Mouse (Mus musculus): Measurements from ENCODE around the gene Blzf1. TPM values are rescaled to one million over a fixed set of nuclear protein-coding genes. Genes with fewer than 3 reads are reported as not detected.

Gene Blzf1
- total RNA-seq, 2 experiments from 2014 or later, result 23.6 to 24.6 TPM

DNA sequence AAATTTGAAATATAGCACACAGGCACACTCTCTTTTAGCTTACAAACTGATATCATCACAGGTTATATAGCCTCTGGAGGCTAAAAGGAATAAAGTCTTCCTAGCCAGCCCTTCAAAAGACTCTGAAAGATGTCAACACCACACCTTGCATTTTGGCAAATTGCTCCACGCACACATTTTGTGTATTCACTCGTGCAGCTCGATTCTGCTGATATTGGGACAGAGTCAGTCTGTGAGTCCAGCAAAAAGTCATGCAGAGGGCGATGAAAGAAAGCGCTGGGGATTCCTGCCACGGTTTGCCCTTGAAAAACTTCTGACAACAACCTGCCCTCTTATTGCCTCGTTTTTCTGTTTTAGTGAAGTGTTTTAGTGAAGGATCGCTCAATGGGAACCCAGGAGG, 59.8 kb downstream of the Blzf1 start:
- DNase-seq (ENCODE audit: low spot score), result no peak
- intact Hi-C loops (cut with DNase I), result no loop called here

DNA sequence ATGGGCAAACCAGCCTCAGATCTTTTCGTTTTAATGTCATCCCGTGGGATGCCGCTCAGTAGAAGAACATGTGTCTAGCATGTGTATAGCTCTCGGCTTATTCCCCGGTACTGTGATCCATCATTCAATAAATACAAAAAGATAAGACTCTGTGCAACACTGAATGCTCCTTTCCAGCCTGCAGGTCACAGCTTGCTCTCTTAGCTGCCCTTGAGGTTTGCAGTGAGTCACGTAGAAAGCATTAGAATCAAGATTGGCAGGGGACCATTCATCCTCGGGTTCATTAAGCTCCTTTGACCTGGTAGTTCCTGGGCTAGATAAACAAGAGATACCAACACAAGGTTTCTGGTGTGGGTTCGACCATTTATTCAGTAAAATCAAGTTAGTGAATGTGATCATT, 64.5 kb downstream of the Blzf1 start:
- intact Hi-C loops (cut with DNase I), result no loop called here
- DNase-seq (ENCODE audit: low spot score), result no peak

DNA sequence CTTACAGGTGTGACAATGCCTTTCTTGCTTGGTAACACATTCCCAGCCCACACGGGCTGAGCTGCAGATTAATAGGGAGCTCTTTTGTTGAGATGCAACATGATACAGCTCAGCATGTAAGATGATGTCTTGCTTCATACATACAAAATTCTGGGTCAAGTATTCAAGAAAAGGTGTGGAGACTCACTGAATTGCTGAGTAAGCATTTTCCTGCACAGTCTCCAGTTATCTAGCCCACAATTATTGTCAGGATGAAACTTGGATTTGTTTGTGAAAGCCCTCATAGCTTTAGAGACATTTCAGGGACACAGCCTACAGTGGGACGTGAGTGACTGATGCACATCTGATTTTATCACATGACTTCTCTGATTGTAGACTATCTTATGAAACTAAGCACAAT, 65.8 kb downstream of the Blzf1 start:
- no peak for DNase-seq (ENCODE audit: low spot score)
- intact Hi-C loops (cut with DNase I), result no loop called here

Other genes starting within 250 kb of the Blzf1 start
- gene Sell, start 245.5 kb downstream of the Blzf1 start, total RNA-seq (2021), result 1 to 10 TPM in 1 of 2 experiments, under 1 TPM in 1; 0.94 to 1.6 TPM
- gene Selp, start 192.2 kb downstream of the Blzf1 start, total RNA-seq (2021), result 1 to 10 TPM; 1.3 to 1.4 TPM
- 1 to 10 TPM; 1.6 to 1.9 TPM for gene F5, start 155.7 kb downstream of the Blzf1 start, total RNA-seq (2021)
- 1 to 10 TPM; 7.0 to 7.2 TPM for gene Slc19a2, start 58.4 kb downstream of the Blzf1 start, total RNA-seq (2021)
- gene Ccdc181, start 31.9 kb downstream of the Blzf1 start, total RNA-seq (2021), result 1 to 10 TPM; 6.3 to 7.2 TPM
- gene Nme7, start 3.4 kb downstream of the Blzf1 start, total RNA-seq (2021), result 1 to 10 TPM; 4.0 TPM
- gene Atp1b1, start 150.9 kb upstream of the Blzf1 start, total RNA-seq (2021), result 100 to 1,000 TPM; 416 to 492 TPM